Mouse (Mus musculus) forebrain, postnatal 0 days (tissue): ENCODE measurements around the gene Orm3. TPM values are rescaled to one million over a fixed set of nuclear protein-coding genes. Genes with fewer than 3 reads are reported as not detected.

Source experiments
- ATAC-seq: fragments of 200-750 bp; cut with Nextera tagmentation; 2 replicates; pipeline ENCODE4 v1.8.0; 2017; ENCODE audit warnings: mild to moderate bottlenecking, moderate library complexity
- DNase-seq: peaks from one replicate; pipeline ENCODE4 v3.0.0-alpha.2; 2015
- H3K27ac ChIP-seq: fragments of 300-500 bp; sonication (generic); 2 replicates; pipeline ENCODE4 v1.5.1; 2014; ENCODE audit warnings: low read depth, mild to moderate bottlenecking, antibody characterized with exemption, low read length, moderate library complexity, mixed read lengths
- H3K27me3 ChIP-seq: fragments of 300-500 bp; sonication (generic); 2 replicates; pipeline ENCODE4 v1.6.1; 2014; ENCODE audit warnings: mild to moderate bottlenecking, low read length, mixed read lengths; ENCODE audit not compliant: insufficient read depth
- H3K36me3 ChIP-seq: fragments of 300-500 bp; sonication (generic); 2 replicates; pipeline ENCODE4 v1.6.1; 2014; ENCODE audit warnings: mild to moderate bottlenecking, moderate library complexity; ENCODE audit not compliant: insufficient read depth
- H3K4me1 ChIP-seq: fragments of 300-500 bp; sonication (generic); 2 replicates; pipeline ENCODE4 v1.6.1; 2014; ENCODE audit warnings: antibody characterized with exemption; ENCODE audit not compliant: insufficient read depth
- H3K4me2 ChIP-seq: fragments of 300-500 bp; sonication (generic); 2 replicates; pipeline ENCODE4 v1.6.1; 2014; ENCODE audit warnings: low read depth, mild to moderate bottlenecking, moderate library complexity
- H3K4me3 ChIP-seq: fragments of 300-500 bp; sonication (generic); 2 replicates; pipeline ENCODE4 v1.5.1; 2014; ENCODE audit warnings: low read depth, low read length, mixed read lengths
- H3K9ac ChIP-seq: fragments of 300-500 bp; sonication (generic); 2 replicates; pipeline ENCODE4 v1.6.1; 2014; ENCODE audit warnings: mild to moderate bottlenecking
- H3K9me3 ChIP-seq: fragments of 300-500 bp; sonication (generic); 2 replicates; pipeline ENCODE4 v1.6.1; 2016; ENCODE audit warnings: low read length
- CTCF ChIP-seq: sonication (generic); IDR thresholded peaks from 2 replicates; pipeline ENCODE4 v1.5.1; 2016; ENCODE audit warnings: antibody characterized with exemption, control low read depth, low read depth
- WGBS: fragments of 180-500 bp; shearing (Covaris S2); extraction: QIAGEN DNeasy Blood & Tissue Kit; methylation state at CpG from one replicate; pipeline ENCODE4 v1.1.7; 2014; 5-methylcytosine and 5-hydroxymethylcytosine counted together
- polyA plus RNA-seq: library from polyadenylated mRNA; unstranded; fragments of >200 nt; fragmentation: Nextera tagmentation; extraction: Ambion mirVana; gene quantifications from 2 replicates; pipeline ENCODE4 v1.2.1, GENCODE M21; 2015
- total RNA-seq: library from RNA; depleted of rRNA; stranded (reverse); fragments of >200 nt; gene quantifications from 2 replicates; pipeline ENCODE4 v1.2.3, GENCODE M21; 2014; rRNA removed

The Orm3 gene
- total and polyA plus RNA-seq, 2 experiments from 2014 or later = not detected

DNA sequence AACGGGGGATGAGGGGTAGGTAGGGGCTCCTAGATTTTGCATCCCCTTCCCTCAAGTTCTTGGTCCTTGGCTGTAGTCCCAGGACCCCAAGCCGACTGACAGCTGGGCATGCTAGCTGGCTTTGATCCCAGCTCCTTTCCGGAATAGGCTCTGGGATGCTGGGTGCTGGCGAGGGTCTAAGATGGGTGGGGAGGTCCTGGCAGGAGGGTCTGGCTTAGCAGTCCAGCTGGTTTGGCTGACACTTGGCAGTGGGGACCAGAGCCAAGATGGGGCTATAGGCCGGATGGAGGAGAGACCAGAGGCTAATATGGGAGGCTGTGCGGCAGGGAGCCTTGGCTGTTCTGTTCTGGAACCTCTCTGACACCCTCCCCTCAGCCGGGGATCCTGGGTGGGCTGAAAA, 52.3 kb downstream of the Orm3 start:
- ATAC-seq (peak; percentile 14), DNase-seq (peak; percentile 71)
- 16% methylated on average over 7 of the region's 7 CpGs for WGBS
- Histone ChIP-seq H3K4me3 (peak overlapping the region; percentile 57), H3K9me3 (no peaks in the 10 kb centered on the region), H3K4me2 (peak overlapping the region; percentile 100), H3K27me3 (no peaks in the 10 kb centered on the region), H3K27ac (peak overlapping the region; percentile 54), H3K9ac (peak overlapping the region; percentile 18; the same call in 1 of the 2 replicates), H3K36me3 (no peaks in the 10 kb centered on the region), H3K4me1 (peaks cover 23% of the 10 kb centered on the region)
- no peak for TF ChIP-seq CTCF

DNA sequence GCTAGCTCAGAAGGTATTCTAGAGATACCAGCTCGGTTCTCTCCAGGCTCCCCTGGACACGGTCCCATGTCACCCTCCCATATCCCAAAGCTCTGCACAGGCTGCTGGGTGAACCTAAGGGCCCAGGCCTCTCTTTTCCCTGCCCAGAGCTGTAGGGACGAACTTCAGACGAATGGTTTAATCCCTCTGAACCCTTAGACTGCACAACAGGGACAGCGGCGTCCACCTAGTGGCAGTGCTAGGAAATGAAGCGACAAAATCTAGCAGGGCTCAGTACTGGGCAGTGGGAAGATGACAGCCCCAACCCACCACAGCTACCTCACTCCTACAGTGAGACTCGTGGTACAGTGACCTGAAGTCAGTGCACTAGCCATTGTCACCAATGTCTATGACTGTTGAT, 52.7 kb downstream of the Orm3 start:
- Histone ChIP-seq H3K9ac (0 out of 2 replicates have a peak overlapping the region, but pooled peaks have one; percentile 18), H3K27me3 (no peaks in the 10 kb centered on the region), H3K4me3 (peak overlapping the region; percentile 57), H3K27ac (peak overlapping the region; percentile 54), H3K36me3 (no peaks in the 10 kb centered on the region), H3K9me3 (no peaks in the 10 kb centered on the region), H3K4me1 (peaks cover 20% of the 10 kb centered on the region), H3K4me2 (peak overlapping the region; percentile 100)
- peak; percentile 84 for TF ChIP-seq CTCF
- DNase-seq = peak; percentile 71
- ATAC-seq = peak; percentile 50
- 4% methylated on average over 8 of the region's 8 CpGs for WGBS

Other genes starting within 250 kb of the Orm3 start
- not detected in 2 replicates for gene Ambp, start 201.4 kb upstream of the Orm3 start, total RNA-seq
- gene Ambp, start 201.4 kb upstream of the Orm3 start, polyA plus RNA-seq = not detected in 2 replicates
- gene Kif12, start 184.0 kb upstream of the Orm3 start, total RNA-seq = 0.19 TPM in 1 of 2 replicates, not detected in the other
- not detected in 2 replicates for gene Kif12, start 184.0 kb upstream of the Orm3 start, polyA plus RNA-seq
- 2.2 and 5.3 TPM in 2 replicates for gene Col27a1, start 142.2 kb upstream of the Orm3 start, total RNA-seq
- gene Col27a1, start 142.2 kb upstream of the Orm3 start, polyA plus RNA-seq = 0.33 and 0.56 TPM in 2 replicates
- gene Orm1, start 11.6 kb upstream of the Orm3 start, total RNA-seq = not detected in 2 replicates
- gene Orm1, start 11.6 kb upstream of the Orm3 start, polyA plus RNA-seq = not detected in 2 replicates
- gene Orm2, start 6.3 kb downstream of the Orm3 start, total RNA-seq = not detected in 2 replicates
- gene Orm2, start 6.3 kb downstream of the Orm3 start, polyA plus RNA-seq = not detected in 2 replicates
- gene Akna, start 47.2 kb downstream of the Orm3 start, total RNA-seq = 3.5 and 6.1 TPM in 2 replicates
- gene Akna, start 47.2 kb downstream of the Orm3 start, polyA plus RNA-seq = 1.2 and 3.8 TPM in 2 replicates
- 9.8 and 13.0 TPM in 2 replicates for gene Whrn, start 139.8 kb downstream of the Orm3 start, total RNA-seq
- 2.6 and 3.8 TPM in 2 replicates for gene Whrn, start 139.8 kb downstream of the Orm3 start, polyA plus RNA-seq
- gene Atp6v1g1, start 188.6 kb downstream of the Orm3 start, total RNA-seq = 222 and 234 TPM in 2 replicates
- gene Atp6v1g1, start 188.6 kb downstream of the Orm3 start, polyA plus RNA-seq = 389 and 442 TPM in 2 replicates
- gene Tmem268, start 202.6 kb downstream of the Orm3 start, total RNA-seq = 4.5 and 5.9 TPM in 2 replicates
- gene Tmem268, start 202.6 kb downstream of the Orm3 start, polyA plus RNA-seq = 4.2 and 5.5 TPM in 2 replicates
- not detected in 2 replicates for gene Gm11213, start 249.1 kb downstream of the Orm3 start, total RNA-seq
- gene Gm11213, start 249.1 kb downstream of the Orm3 start, polyA plus RNA-seq = not detected in 2 replicates